In genomic region chr15:31226464-31226863, GRCm38 (mm10) we compare ENCODE assay signal across 10 mouse cellular contexts. TPM values are rescaled to one million over a fixed set of nuclear protein-coding genes. Genes with fewer than 3 reads are reported as not detected.
DNase-seq lines count a peak whose midpoint lies in the region; ATAC-seq lines count a peak whose summit lies in the region.
"Had no signal": no experiment of that assay in that cellular context is flagged by ENCODE, and none has a peak within 500 bp of the region (broad histone marks: within the 10 kb centered on the region; RNA-seq: fewer than 3 reads in every experiment).

No protein-coding gene starts in this region.

- H3K4me3 ChIP-seq in lung, embryonic 15.5 days, result no peak overlapping the region
- 0 out of 2 replicates have a peak overlapping the region, but pooled peaks have one; percentile 7 for H3K4me3 ChIP-seq in intestine, embryonic 16.5 days (ENCODE audit: low read length)
- no peak overlapping the region for H3K4me3 ChIP-seq in stomach, embryonic 16.5 days (replicated peaks; ENCODE audit: low read length)
- H3K4me3 ChIP-seq: forebrain, embryonic 13.5 days had no signal

- WGBS in lung, embryonic 15.5 days, result 58% methylated on average over 6 of the region's 6 CpGs
- 61% methylated on average over 6 of the region's 6 CpGs for WGBS in intestine, embryonic 16.5 days
- 56% methylated on average over 6 of the region's 6 CpGs for WGBS in stomach, embryonic 16.5 days

- no peaks in the 10 kb centered on the region for H3K9me3 ChIP-seq in lung, embryonic 15.5 days
- H3K9me3 ChIP-seq in intestine, embryonic 16.5 days (ENCODE audit: control insufficient read depth, low read length), result no peaks in the 10 kb centered on the region
- no peaks in the 10 kb centered on the region for H3K9me3 ChIP-seq in stomach, embryonic 16.5 days (replicated peaks; ENCODE audit: control insufficient read depth, low read length)
- H3K9me3 ChIP-seq: forebrain, embryonic 13.5 days had no signal

- 0 out of 2 replicates have a peak overlapping the region, but pooled peaks have one; percentile 69 for H3K4me2 ChIP-seq in lung, embryonic 15.5 days
- H3K4me2 ChIP-seq in intestine, embryonic 16.5 days (ENCODE audit: low read depth, low read length), result peak overlapping the region; percentile 75; the same call in 1 of the 2 replicates
- H3K4me2 ChIP-seq in stomach, embryonic 16.5 days (ENCODE audit: low read depth, low read length), result 0 out of 2 replicates have a peak overlapping the region, but pooled peaks have one; percentile 60
- H3K4me2 ChIP-seq: forebrain, embryonic 13.5 days had no signal

- peaks cover 17% of the 10 kb centered on the region; the same call in 1 of the 2 replicates for H3K4me1 ChIP-seq in lung, embryonic 15.5 days
- peaks cover 7% of the 10 kb centered on the region for H3K4me1 ChIP-seq in intestine, embryonic 16.5 days (ENCODE audit: control insufficient read depth, insufficient read depth, low read length)
- peaks cover 13% of the 10 kb centered on the region for H3K4me1 ChIP-seq in stomach, embryonic 16.5 days (ENCODE audit: control insufficient read depth, insufficient read depth, low read length)

- H3K36me3 ChIP-seq in lung, embryonic 15.5 days, result no peaks in the 10 kb centered on the region
- no peaks in the 10 kb centered on the region for H3K36me3 ChIP-seq in intestine, embryonic 16.5 days (ENCODE audit: control insufficient read depth, insufficient read depth, low read length)
- no peaks in the 10 kb centered on the region; the same call in 1 of the 2 replicates for H3K36me3 ChIP-seq in stomach, embryonic 16.5 days (ENCODE audit: control insufficient read depth, insufficient read depth, low read length)

- H3K27me3 ChIP-seq in lung, embryonic 15.5 days, result no peaks in the 10 kb centered on the region
- no peaks in the 10 kb centered on the region for H3K27me3 ChIP-seq in intestine, embryonic 16.5 days (replicated peaks; ENCODE audit: control insufficient read depth, insufficient read depth, low read length)
- H3K27me3 ChIP-seq in stomach, embryonic 16.5 days (ENCODE audit: control insufficient read depth, insufficient read depth, low read length), result no peaks in the 10 kb centered on the region
- H3K27me3 ChIP-seq: forebrain, embryonic 13.5 days had no signal

- H3K27ac ChIP-seq in lung, embryonic 15.5 days, result no peak overlapping the region
- H3K27ac ChIP-seq in intestine, embryonic 16.5 days (ENCODE audit: low read length), result no peak overlapping the region; the same call in 1 of the 2 replicates
- no peak overlapping the region for H3K27ac ChIP-seq in stomach, embryonic 16.5 days (ENCODE audit: low read length)
- H3K27ac ChIP-seq: forebrain, embryonic 13.5 days had no signal

- peak; percentile 31 for DNase-seq in adrenal gland, postnatal 10 days
- DNase-seq in adrenal gland, adult 2 months, result no peak
- no peak for DNase-seq in lung, adult 18-20 months
- DNase-seq in embryo, embryonic 10.5 days (ENCODE audit: low spot score), result no peak
- DNase-seq in layer of hippocampus, adult 9-11 months, result no peak
- DNase-seq: right cerebral cortex, postnatal 25 days had no signal

- no peak for ATAC-seq in lung, embryonic 15.5 days (ENCODE audit: borderline replicate concordance, extremely low read depth, low FRiP score, low TSS enrichment)
- no peak for ATAC-seq in intestine, embryonic 16.5 days
- ATAC-seq in stomach, embryonic 16.5 days (ENCODE audit: insufficient read depth, low FRiP score), result no peak
- ATAC-seq: forebrain, embryonic 13.5 days had no signal

- H3K9ac ChIP-seq in lung, embryonic 15.5 days, result no peak overlapping the region
- no peak overlapping the region for H3K9ac ChIP-seq in intestine, embryonic 16.5 days (ENCODE audit: low read depth, low read length)
- no peak overlapping the region; the same call in 1 of the 2 replicates for H3K9ac ChIP-seq in stomach, embryonic 16.5 days (ENCODE audit: low read length)
- H3K9ac ChIP-seq: forebrain, embryonic 13.5 days had no signal

RNA-seq across cellular contexts. Expression of gene Dap, which starts 2.4 kb away (rescaled TPM):
- 10 to 100 TPM; 71.1 to 81.2 TPM for total RNA-seq in adrenal gland, postnatal 10 days (2021)
- total RNA-seq in adrenal gland, adult 2 months (2021), result 100 to 1,000 TPM in 1 of 2 experiments, 10 to 100 TPM in 1; 96.8 to 113 TPM
- polyA plus RNA-seq in adrenal gland, adult 2 months (2012; rRNA removed), result 83.3 and 84.5 TPM in 2 replicates
- polyA plus RNA-seq in lung, embryonic 15.5 days (2015; fragmentation: Nextera tagmentation; extraction: Ambion mirVana), result 83.1 and 87.2 TPM in 2 replicates
- polyA plus RNA-seq in intestine, embryonic 16.5 days (2015; fragmentation: Nextera tagmentation; extraction: Ambion mirVana), result 80.5 and 86.7 TPM in 2 replicates
- 110 and 114 TPM in 2 replicates for polyA plus RNA-seq in stomach, embryonic 16.5 days (2015; fragmentation: Nextera tagmentation; extraction: Ambion mirVana)
